Mouse (Mus musculus) limb, embryonic 13.5 days (tissue): ENCODE data around the gene Gfer. TPM values are rescaled to one million over a fixed set of nuclear protein-coding genes. Genes with fewer than 3 reads are reported as not detected.

ENCODE experiments used
- ATAC-seq: fragments of 200-750 bp; cut with Nextera tagmentation; 2 replicates; pipeline ENCODE4 v1.8.0; 2017; ENCODE audit warnings: low read depth, moderate number of reproducible peaks, moderate TSS enrichment; ENCODE audit not compliant: low FRiP score
- H3K27ac ChIP-seq: fragments of 300-500 bp; sonication (generic); 2 replicates; pipeline ENCODE4 v1.5.1; 2015; ENCODE audit warnings: inconsistent platforms, mild to moderate bottlenecking, moderate library complexity
- H3K27me3 ChIP-seq: fragments of 300-500 bp; sonication (generic); 2 replicates; pipeline ENCODE4 v1.6.1; 2015; ENCODE audit warnings: mild to moderate bottlenecking, inconsistent platforms
- H3K36me3 ChIP-seq: fragments of 300-500 bp; sonication (generic); 2 replicates; pipeline ENCODE4 v1.6.1; 2015; ENCODE audit warnings: inconsistent platforms, mild to moderate bottlenecking, moderate library complexity
- H3K4me1 ChIP-seq: fragments of 300-500 bp; sonication (generic); 2 replicates; pipeline ENCODE4 v1.6.1; 2015; ENCODE audit warnings: inconsistent platforms
- H3K4me2 ChIP-seq: fragments of 300-500 bp; sonication (generic); replicated peaks from 2 replicates; pipeline ENCODE4 v1.6.1; 2015; ENCODE audit warnings: inconsistent platforms, mild to moderate bottlenecking, moderate library complexity
- H3K4me3 ChIP-seq: fragments of 300-500 bp; sonication (generic); 2 replicates; pipeline ENCODE4 v1.5.1; 2015; ENCODE audit warnings: moderate library complexity, mild to moderate bottlenecking, inconsistent platforms
- H3K9ac ChIP-seq: fragments of 300-500 bp; sonication (generic); 2 replicates; pipeline ENCODE4 v1.6.1; 2015; ENCODE audit warnings: mild to moderate bottlenecking, inconsistent platforms
- H3K9me3 ChIP-seq: fragments of 300-500 bp; sonication (generic); 2 replicates; pipeline ENCODE4 v1.6.1; 2016; ENCODE audit warnings: inconsistent platforms
- WGBS: fragments of 180-500 bp; shearing (Covaris S2); methylation state at CpG from one replicate; pipeline ENCODE4 v1.1.7; 2015; 5-methylcytosine and 5-hydroxymethylcytosine counted together
- polyA plus RNA-seq: library from polyadenylated mRNA; unstranded; fragments of >200 nt; fragmentation: Nextera tagmentation; extraction: Ambion mirVana; gene quantifications from 2 replicates; pipeline ENCODE4 v1.2.1, GENCODE M21; 2015

Gene Gfer
- polyA plus RNA-seq: 46.6 and 48.1 TPM in 2 replicates

DNA sequence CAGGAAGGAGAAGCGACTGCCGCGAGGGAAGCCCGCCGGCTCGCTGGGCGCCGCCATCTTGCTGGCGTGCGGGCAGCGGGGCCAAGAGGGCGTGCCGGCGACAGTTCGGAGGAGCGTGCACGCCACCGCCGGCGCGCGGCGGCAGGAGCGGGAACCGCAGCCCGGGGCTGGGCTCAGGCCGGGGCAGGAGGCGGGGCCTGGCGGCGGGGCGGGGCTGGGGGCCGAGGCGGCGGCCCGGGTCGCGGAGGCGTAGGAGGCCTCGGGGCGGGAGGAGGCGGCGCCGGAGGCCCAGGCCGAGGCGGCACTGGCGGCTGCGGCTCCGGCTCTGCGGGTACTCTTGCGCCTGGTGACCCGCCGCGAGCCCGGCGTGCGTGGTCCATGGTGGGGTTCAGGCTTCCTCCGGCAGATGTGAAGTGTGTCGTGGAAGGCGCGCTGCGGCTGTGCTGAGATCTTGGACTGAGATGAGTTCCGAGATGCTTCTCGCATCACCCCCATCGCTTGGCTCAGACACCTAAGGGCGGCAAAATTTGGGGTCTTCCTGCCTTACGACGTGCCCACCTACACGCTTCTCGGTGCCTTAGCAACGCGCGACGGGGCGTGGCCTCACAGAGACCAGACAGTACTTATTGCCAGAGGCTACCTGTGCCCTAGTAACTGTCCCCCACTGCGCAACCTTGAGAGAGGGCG lies at the start of gene Gfer, which contains the start of gene Noxo1:
Gfer (minus strand) TSS at position 146 of the 687 bp plus-strand sequence.
Noxo1 (plus strand) TSS at position 224 of the 687 bp plus-strand sequence.
- H3K36me3 ChIP-seq: peaks cover 35% of the 10 kb centered on the region
- WGBS: under 1% methylated on average over 64 of the region's 76 CpGs

DNA sequence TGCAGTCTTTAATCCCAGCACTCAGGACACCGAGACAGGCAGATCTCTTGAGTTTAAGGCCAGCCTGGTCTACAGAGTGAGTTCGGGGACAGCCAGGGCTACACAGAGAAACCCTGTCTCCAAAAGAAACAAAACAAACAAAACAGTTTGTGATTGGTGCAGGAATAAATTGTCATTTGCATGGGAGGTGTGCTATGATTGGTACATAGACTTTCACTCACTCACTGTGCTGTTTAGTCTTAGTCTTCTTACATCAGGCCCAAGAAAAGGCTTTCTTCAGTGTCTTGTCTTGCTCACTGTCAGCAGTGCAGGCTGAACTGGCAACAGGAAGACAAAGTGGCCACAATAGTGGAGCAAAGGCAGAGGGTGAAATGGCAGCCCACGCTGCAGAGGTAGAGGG lies 48.4 kb upstream of the Gfer start:
- Histone ChIP-seq H3K4me2 (no peak overlapping the region), H3K4me3 (no peak overlapping the region), H3K4me1 (peaks cover 12% of the 10 kb centered on the region), H3K27ac (no peak overlapping the region), H3K9me3 (no peaks in the 10 kb centered on the region), H3K36me3 (peaks cover 24% of the 10 kb centered on the region), H3K9ac (no peak overlapping the region), H3K27me3 (no peaks in the 10 kb centered on the region)
- WGBS: 75% methylated on average over 3 of the region's 3 CpGs
- no peak for ATAC-seq

More for the DNA sequence above, at the start of gene Gfer, which contains the start of gene Noxo1:
- H3K27me3 ChIP-seq: peaks cover 9% of the 10 kb centered on the region
- H3K4me3 ChIP-seq: peak within 1 kb of the TSS; percentile 84
- peak; percentile 90 for ATAC-seq
- peak within 1 kb of the TSS; percentile 81 for H3K27ac ChIP-seq
- peaks cover 31% of the 10 kb centered on the region for H3K4me1 ChIP-seq
- H3K9ac ChIP-seq: peak within 1 kb of the TSS; percentile 88
- no peaks in the 10 kb centered on the region for H3K9me3 ChIP-seq
- H3K4me2 ChIP-seq: peak within 1 kb of the TSS; percentile 81

DNA sequence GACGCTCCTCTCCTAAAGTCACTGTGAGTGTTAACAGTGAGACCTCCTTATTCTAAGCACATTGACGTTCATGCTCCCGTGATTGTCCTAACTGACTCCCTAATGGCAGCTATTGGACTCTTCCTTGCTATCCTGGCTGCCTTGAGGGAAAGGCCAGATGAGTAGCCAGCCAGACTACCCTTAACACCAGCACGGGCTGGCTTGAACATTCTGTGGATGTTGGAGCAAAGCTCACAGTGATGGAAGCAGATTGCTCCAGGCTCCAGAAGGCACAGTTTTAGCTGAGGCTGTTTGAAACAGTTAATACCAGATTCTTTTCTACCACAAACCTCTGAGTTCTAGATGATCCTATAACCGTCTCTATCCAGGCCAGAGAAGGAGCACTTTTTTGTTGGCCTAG lies 47.9 kb upstream of the Gfer start:
- WGBS: 71% methylated on average over 5 of the region's 5 CpGs
- Histone ChIP-seq H3K9me3 (no peaks in the 10 kb centered on the region), H3K36me3 (peaks cover 27% of the 10 kb centered on the region), H3K4me1 (peaks cover 12% of the 10 kb centered on the region), H3K9ac (no peak overlapping the region), H3K4me2 (no peak overlapping the region), H3K4me3 (no peak overlapping the region), H3K27ac (no peak overlapping the region), H3K27me3 (no peaks in the 10 kb centered on the region)
- no peak for ATAC-seq

DNA sequence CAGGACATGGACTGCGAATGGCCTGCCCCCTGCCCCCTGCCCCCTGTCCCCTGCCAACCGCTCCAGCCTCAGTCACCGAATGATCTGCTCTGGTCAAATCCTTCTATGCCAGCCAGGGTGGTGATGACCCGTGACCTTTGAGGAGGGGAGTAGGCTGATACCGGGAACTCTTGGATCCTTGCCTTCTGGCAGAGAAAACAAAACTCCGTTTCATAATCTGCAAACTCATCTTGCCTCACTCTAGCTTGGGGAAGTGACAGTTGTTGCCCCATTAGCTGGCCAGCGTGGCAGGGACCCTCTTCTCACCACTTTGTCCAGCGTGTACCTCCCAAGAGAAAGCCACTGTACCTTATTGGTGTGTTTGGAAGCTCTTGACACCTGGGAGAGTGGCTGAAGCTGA lies 46.4 kb upstream of the Gfer start:
- Histone ChIP-seq H3K9me3 (no peaks in the 10 kb centered on the region), H3K4me2 (no peak overlapping the region), H3K9ac (no peak overlapping the region), H3K4me3 (no peak overlapping the region), H3K27me3 (no peaks in the 10 kb centered on the region), H3K27ac (no peak overlapping the region), H3K36me3 (peaks cover 27% of the 10 kb centered on the region), H3K4me1 (peaks cover 14% of the 10 kb centered on the region)
- ATAC-seq: no peak
- WGBS: 83% methylated on average over 8 of the region's 8 CpGs

DNA sequence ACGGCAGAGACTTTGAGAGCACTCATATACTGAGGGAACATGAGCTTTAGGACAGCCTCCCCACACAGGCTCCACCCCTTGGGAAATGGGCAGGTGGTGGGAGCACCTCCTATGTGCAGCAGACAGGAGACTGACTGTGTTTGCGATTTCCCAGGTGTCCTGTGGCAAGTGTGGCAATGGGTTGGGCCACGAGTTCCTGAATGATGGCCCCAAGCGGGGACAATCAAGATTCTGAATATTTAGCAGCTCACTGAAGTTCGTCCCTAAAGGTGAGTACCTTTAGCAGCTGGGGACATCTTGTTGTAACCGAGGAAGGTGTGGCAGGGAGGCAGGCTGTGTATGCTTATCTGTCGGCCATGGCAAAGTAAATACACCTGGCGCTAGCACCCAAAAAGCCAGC lies 44.0 kb upstream of the Gfer start:
- no peak overlapping the region for H3K9ac ChIP-seq
- ATAC-seq: no peak
- no peaks in the 10 kb centered on the region for H3K27me3 ChIP-seq
- peaks cover 27% of the 10 kb centered on the region for H3K36me3 ChIP-seq
- no peak overlapping the region for H3K4me2 ChIP-seq
- no peaks in the 10 kb centered on the region for H3K9me3 ChIP-seq
- H3K27ac ChIP-seq: no peak overlapping the region
- no peak overlapping the region for H3K4me3 ChIP-seq
- WGBS: 81% methylated on average over 8 of the region's 8 CpGs
- peaks cover 17% of the 10 kb centered on the region for H3K4me1 ChIP-seq

DNA sequence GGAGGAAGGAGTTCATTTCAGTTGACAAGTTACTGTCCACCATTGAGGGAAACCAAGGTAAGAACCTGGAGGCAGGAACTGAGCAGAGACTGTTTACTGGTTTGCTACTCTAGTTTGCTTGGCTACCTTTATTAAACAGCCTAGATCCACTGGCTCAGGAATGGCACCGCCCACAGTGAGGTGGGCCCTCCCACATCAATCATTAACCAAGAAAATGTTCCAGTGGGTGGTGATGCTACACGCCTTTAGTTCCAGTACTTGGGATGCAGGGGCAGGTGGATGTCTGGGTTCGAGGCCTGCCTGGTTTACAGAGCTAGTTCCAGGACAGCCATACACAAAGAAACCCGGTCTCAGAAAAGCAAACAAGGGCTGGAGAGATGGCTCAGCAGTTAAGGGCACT lies 42.3 kb upstream of the Gfer start:
- Histone ChIP-seq H3K9ac (no peak overlapping the region), H3K27ac (no peak overlapping the region), H3K4me2 (no peak overlapping the region), H3K36me3 (peaks cover 27% of the 10 kb centered on the region), H3K27me3 (peaks cover 5% of the 10 kb centered on the region; the same call in 1 of the 2 replicates), H3K4me3 (no peak overlapping the region), H3K4me1 (peaks cover 17% of the 10 kb centered on the region), H3K9me3 (no peaks in the 10 kb centered on the region)
- WGBS: 83% methylated on average over 4 of the region's 4 CpGs
- no peak for ATAC-seq

DNA sequence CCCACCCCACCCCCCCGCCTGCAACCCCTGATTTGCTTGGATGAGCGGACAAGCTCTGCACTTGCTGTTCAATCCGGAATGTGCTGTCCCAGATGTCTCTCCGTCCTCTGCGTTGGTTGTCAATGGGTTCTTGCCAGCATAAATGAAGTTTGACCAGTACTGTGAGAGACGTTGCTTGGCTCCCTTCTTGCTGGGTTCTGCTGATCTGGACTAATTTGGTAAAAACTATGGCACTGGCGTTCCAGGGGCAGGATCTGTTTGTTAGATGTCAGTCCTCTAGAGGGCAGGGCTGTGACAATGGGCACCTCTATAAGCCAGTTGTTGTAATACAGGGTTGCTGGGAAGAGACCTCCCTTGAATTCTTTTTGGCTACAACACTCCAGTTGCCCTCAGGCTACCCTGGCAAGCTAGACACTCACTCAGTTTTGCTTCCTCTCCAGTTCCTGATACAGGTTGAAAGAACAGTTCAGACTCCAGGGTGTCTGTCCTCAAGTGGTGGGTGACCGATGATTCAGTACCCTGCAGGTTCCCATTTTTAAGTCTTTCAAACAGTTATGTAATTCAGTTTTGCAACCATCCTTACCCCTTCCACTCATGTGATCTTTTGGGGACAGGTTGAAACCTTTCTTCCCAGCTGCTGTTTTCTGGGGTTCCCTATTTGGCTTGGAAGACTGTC lies 41.3 kb upstream of the Gfer start:
- Histone ChIP-seq H3K4me3 (peak overlapping the region; percentile 65), H3K27me3 (peaks cover 9% of the 10 kb centered on the region; the same call in 1 of the 2 replicates), H3K4me1 (peaks cover 17% of the 10 kb centered on the region), H3K9me3 (no peaks in the 10 kb centered on the region), H3K27ac (no peak overlapping the region), H3K9ac (peak overlapping the region; percentile 78), H3K36me3 (peaks cover 20% of the 10 kb centered on the region), H3K4me2 (peak overlapping the region; percentile 87)
- no peak; the same call in 1 of the 2 replicates for ATAC-seq
- WGBS: 24% methylated on average over 8 of the region's 8 CpGs

DNA sequence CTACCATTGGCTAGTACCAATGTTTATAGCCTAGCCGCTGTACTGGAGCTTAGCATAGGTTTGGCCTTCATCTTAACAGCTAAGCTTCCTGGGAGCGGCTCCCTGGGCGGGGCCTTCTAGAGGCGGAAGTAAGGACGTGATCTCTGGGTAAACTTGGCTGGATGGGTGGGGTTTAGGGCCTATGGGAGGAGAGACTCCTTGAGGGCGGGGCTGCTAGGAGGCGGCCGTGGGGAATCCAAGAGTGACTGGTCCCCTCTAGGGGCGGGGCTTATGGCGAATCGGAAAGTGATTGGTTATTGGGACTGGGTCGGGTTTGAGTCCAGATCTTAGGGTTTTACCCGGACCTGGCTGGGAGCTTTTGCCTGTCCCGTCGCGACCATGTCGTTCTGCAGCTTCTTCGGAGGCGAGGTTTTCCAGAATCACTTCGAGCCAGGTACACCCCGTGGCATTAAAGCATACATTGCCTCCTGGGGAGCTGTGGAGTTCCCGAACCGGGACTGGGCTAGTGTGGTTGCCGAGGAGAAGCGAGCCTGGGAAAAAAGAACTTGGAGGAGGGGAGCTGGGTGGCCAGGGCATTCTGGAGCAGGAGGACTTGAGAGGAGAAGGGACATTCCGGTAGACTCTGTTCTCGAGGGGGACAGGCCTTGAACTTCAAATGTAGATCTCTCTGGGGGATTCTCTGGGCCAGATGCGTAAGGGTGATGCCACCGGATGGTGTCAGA lies 40.5 kb upstream of the Gfer start, which contains the start of gene Msrb1:
Msrb1 (plus strand) TSS at position 313 of the 722 bp plus-strand sequence.
- H3K9me3 ChIP-seq: no peaks in the 10 kb centered on the region
- H3K36me3 ChIP-seq: peaks cover 14% of the 10 kb centered on the region
- peaks cover 17% of the 10 kb centered on the region for H3K4me1 ChIP-seq
- peaks cover 11% of the 10 kb centered on the region; the same call in 1 of the 2 replicates for H3K27me3 ChIP-seq
- WGBS: under 1% methylated on average over 29 of the region's 29 CpGs
- peak within 1 kb of the TSS; percentile 87 for H3K4me2 ChIP-seq
- H3K4me3 ChIP-seq: peak within 1 kb of the TSS; percentile 65
- ATAC-seq: peak; percentile 95
- H3K27ac ChIP-seq: peak within 1 kb of the TSS; percentile 72; the same call in 1 of the 2 replicates
- H3K9ac ChIP-seq: peak within 1 kb of the TSS; percentile 78

DNA sequence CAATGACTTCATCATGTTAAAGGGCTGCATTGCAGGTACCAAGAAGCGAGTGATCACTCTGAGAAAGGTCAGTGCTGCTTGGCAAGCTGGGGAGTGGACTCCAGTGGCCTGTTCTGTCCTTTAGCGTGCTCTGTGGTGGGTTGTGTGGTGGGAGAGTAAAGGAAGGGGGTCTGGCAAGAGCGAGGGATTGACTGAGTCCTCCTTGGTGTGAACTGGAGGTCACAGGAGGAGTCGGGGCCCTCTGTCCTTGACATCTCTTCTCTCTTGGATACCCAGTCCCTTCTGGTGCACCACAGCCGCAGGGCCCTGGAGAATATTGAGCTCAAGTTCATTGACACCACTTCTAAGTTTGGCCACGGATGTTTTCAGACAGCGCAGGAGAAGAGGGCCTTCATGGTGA lies 39.5 kb upstream of the Gfer start:
- H3K9me3 ChIP-seq: no peaks in the 10 kb centered on the region
- peaks cover 12% of the 10 kb centered on the region for H3K36me3 ChIP-seq
- H3K27me3 ChIP-seq: peaks cover 11% of the 10 kb centered on the region; the same call in 1 of the 2 replicates
- no peak overlapping the region for H3K27ac ChIP-seq
- peaks cover 17% of the 10 kb centered on the region for H3K4me1 ChIP-seq
- no peak for ATAC-seq
- H3K9ac ChIP-seq: no peak overlapping the region
- H3K4me2 ChIP-seq: 0 out of 2 replicates have a peak overlapping the region, but pooled peaks have one; percentile 87
- WGBS: 91% methylated on average over 7 of the region's 7 CpGs
- H3K4me3 ChIP-seq: no peak overlapping the region

DNA sequence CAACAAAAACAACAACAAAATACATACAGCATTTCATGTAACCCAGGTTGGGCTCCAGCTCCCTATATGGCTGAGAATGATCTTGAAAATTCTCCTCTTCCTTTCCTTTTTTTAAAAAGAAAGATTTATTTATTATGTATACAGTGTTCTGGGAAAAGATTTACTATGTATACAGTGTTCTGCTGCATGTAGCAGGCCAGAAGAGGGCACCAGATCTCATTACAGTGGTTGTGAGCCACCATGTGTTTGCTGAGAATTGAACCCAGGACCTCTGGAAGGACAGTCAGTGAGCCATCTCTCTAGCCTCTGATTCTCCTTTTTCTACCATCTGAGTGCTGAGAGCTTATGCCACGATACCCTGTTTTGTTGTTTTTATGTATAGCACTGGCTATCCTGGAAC lies 38.6 kb upstream of the Gfer start:
- H3K9ac ChIP-seq: no peak overlapping the region
- H3K27ac ChIP-seq: no peak overlapping the region
- no peaks in the 10 kb centered on the region for H3K9me3 ChIP-seq
- H3K27me3 ChIP-seq: peaks cover 11% of the 10 kb centered on the region; the same call in 1 of the 2 replicates
- H3K36me3 ChIP-seq: peaks cover 4% of the 10 kb centered on the region; the same call in 1 of the 2 replicates
- no peak overlapping the region for H3K4me2 ChIP-seq
- H3K4me3 ChIP-seq: no peak overlapping the region
- WGBS: 88% methylated on average over 1 of the region's 1 CpGs
- ATAC-seq: no peak
- peaks cover 17% of the 10 kb centered on the region for H3K4me1 ChIP-seq

DNA sequence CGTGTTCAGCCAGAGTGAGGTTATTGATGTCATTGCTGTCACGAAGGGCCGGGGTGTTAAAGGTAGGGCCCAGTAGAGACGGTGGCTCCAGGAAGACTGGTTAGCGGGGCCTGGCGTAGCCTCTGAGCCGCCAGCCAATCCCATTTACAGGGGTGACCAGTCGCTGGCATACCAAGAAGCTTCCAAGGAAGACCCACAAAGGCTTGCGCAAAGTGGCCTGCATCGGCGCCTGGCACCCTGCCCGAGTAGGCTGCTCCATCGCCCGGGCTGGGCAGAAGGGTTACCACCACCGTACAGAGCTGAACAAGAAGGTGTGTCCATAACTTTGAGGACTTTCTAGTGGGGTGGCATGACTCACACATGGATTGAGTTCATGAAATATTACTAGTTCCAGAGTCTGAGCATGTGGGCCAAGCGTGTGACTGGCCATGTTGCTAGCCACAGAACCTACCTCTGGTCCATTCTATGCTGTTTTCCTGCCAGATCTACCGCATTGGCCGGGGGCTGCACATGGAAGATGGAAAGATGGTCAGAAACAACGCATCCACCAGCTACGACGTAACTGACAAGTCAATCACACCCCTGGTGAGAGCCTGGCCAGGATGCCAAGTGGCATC lies 37.6 kb upstream of the Gfer start:
- no peak overlapping the region for H3K27ac ChIP-seq
- H3K9ac ChIP-seq: 0 out of 2 replicates have a peak overlapping the region, but pooled peaks have one; percentile 46
- no peaks in the 10 kb centered on the region for H3K36me3 ChIP-seq
- no peaks in the 10 kb centered on the region for H3K9me3 ChIP-seq
- peaks cover 11% of the 10 kb centered on the region; the same call in 1 of the 2 replicates for H3K27me3 ChIP-seq
- no peak overlapping the region for H3K4me2 ChIP-seq
- 88% methylated on average over 21 of the region's 21 CpGs for WGBS
- H3K4me3 ChIP-seq: no peak overlapping the region
- no peak for ATAC-seq
- H3K4me1 ChIP-seq: peaks cover 17% of the 10 kb centered on the region
